In the genomic region with DNA sequence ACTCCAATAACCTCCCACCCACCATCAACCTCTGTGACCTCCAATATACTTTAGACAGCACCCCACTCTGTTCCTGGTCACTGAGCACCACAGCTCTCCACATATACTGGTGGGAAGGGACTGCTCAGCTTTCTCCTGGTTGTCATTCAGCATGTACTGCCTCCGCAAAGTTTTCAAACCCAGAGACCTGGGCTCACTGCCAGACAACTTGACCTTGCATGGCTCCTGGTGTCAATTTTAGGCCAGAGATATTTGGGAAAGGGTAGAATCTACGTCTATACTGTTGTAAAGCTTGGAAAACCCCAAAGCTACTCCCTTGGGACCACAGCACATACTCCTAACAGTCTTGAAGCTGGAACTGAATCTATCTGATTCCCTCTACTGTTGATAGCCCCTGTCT, we compare ENCODE assay signal across 13 mouse cellular contexts.
DNase-seq lines count a peak whose midpoint lies in the region; ATAC-seq and TF ChIP-seq lines count a peak whose summit lies in the region.
"Had no signal": no experiment of that assay in that cellular context is flagged by ENCODE, and none has a peak within 500 bp of the region (broad histone marks: within the 10 kb centered on the region; RNA-seq: fewer than 3 reads in every experiment).

No protein-coding gene starts in this region.

- no peaks in the 10 kb centered on the region for H3K36me3 ChIP-seq in heart, embryonic 16.5 days (ENCODE audit: control insufficient read depth, insufficient read depth)
- H3K36me3 ChIP-seq in hindbrain, postnatal 0 days (ENCODE audit: insufficient read depth, low read length): no peaks in the 10 kb centered on the region
- H3K36me3 ChIP-seq: embryonic facial prominence, embryonic 15.5 days; hindbrain, embryonic 12.5 days had no signal

- H3K4me1 ChIP-seq in heart, embryonic 16.5 days (ENCODE audit: control insufficient read depth, insufficient read depth, low read length): peaks cover 52% of the 10 kb centered on the region
- peaks cover 2% of the 10 kb centered on the region; the same call in 1 of the 2 replicates for H3K4me1 ChIP-seq in hindbrain, postnatal 0 days (ENCODE audit: insufficient read depth, low read length)
- H3K4me1 ChIP-seq: embryonic facial prominence, embryonic 15.5 days had no signal

- TF ChIP-seq CTCF in hindbrain, postnatal 0 days (IDR thresholded peaks at IDR 0.05; ENCODE audit: low read depth): no peak

- H3K27ac ChIP-seq in heart, embryonic 16.5 days (ENCODE audit: low read length): peak overlapping the region; percentile 60
- no peak overlapping the region for H3K27ac ChIP-seq in hindbrain, postnatal 0 days
- H3K27ac ChIP-seq: embryonic facial prominence, embryonic 15.5 days; hindbrain, embryonic 12.5 days; macrophage had no signal

- no peaks in the 10 kb centered on the region for H3K9me3 ChIP-seq in heart, embryonic 16.5 days (replicated peaks; ENCODE audit: control insufficient read depth, low read length)
- H3K9me3 ChIP-seq in hindbrain, postnatal 0 days (ENCODE audit: low read length): no peaks in the 10 kb centered on the region
- H3K9me3 ChIP-seq: embryonic facial prominence, embryonic 15.5 days; hindbrain, embryonic 12.5 days had no signal

- WGBS in heart, embryonic 16.5 days: 20% methylated on average over 2 of the region's 2 CpGs
- WGBS in hindbrain, postnatal 0 days: 52% methylated on average over 2 of the region's 2 CpGs

- no peaks in the 10 kb centered on the region for H3K27me3 ChIP-seq in heart, embryonic 16.5 days (ENCODE audit: control insufficient read depth, insufficient read depth, low read length)
- no peaks in the 10 kb centered on the region for H3K27me3 ChIP-seq in hindbrain, postnatal 0 days (ENCODE audit: insufficient read depth, low read length)
- H3K27me3 ChIP-seq: embryonic facial prominence, embryonic 15.5 days; hindbrain, embryonic 12.5 days had no signal

- ATAC-seq in heart, embryonic 16.5 days (replicated peaks; ENCODE audit: extremely low read depth, insufficient read depth, low FRiP score): peak; percentile 49; the same call in 1 of the 2 replicates
- ATAC-seq in hindbrain, postnatal 0 days: no peak

- no peak overlapping the region for H3K4me2 ChIP-seq in heart, embryonic 16.5 days (ENCODE audit: low read depth, low read length)
- H3K4me2 ChIP-seq in hindbrain, postnatal 0 days (ENCODE audit: low read depth, low read length): no peak overlapping the region
- H3K4me2 ChIP-seq: embryonic facial prominence, embryonic 15.5 days; hindbrain, embryonic 12.5 days had no signal

- peak; percentile 63 for DNase-seq in kidney, postnatal 10 days
- no peak for DNase-seq in kidney, adult 18-20 months
- DNase-seq in adrenal gland, postnatal 10 days: peak; percentile 87
- peak; percentile 29 for DNase-seq in ovary, postnatal 14 days (ENCODE audit: low spot score)
- DNase-seq in hindbrain, postnatal 0 days (ENCODE audit: low spot score): no peak
- DNase-seq in embryo, embryonic 9.5 days (ENCODE audit: extremely low spot score): no peak
- DNase-seq in spleen, postnatal 4 days (ENCODE audit: low spot score in 2 of 2): no peak
- DNase-seq: cerebellum, postnatal 36 days; thymus, adult 18-20 months had no signal

- H3K4me3 ChIP-seq in heart, embryonic 16.5 days (ENCODE audit: low read length): no peak overlapping the region
- H3K4me3 ChIP-seq in hindbrain, postnatal 0 days (ENCODE audit: low read length): no peak overlapping the region
- H3K4me3 ChIP-seq: embryonic facial prominence, embryonic 15.5 days; hindbrain, embryonic 12.5 days had no signal

- no peak overlapping the region for H3K9ac ChIP-seq in heart, embryonic 16.5 days (ENCODE audit: low read length)
- H3K9ac ChIP-seq in hindbrain, postnatal 0 days (replicated peaks; ENCODE audit: low read length): no peak overlapping the region
- H3K9ac ChIP-seq: embryonic facial prominence, embryonic 15.5 days; hindbrain, embryonic 12.5 days had no signal

Comparison
In these comparisons a context has a peak if more than half of its experiments do, and no peak if none do; other contexts are left out.
1. DNase-seq: peak in kidney, postnatal 10 days (single experiment), adrenal gland, postnatal 10 days (single experiment) and ovary, postnatal 14 days (single experiment); none in kidney, adult 18-20 months (single experiment), hindbrain, postnatal 0 days (single experiment), embryo, embryonic 9.5 days (single experiment) and spleen, postnatal 4 days (0 of 2).